Mouse (Mus musculus) Muller cell, postnatal 12 days (primary cell): ENCODE data around the gene Dnmt3a.

Source experiments
- DNase-seq: peaks from one replicate; pipeline ENCODE4 v3.0.0-alpha.2; 2015; ENCODE audit errors: inconsistent ontology term

The Dnmt3a gene

GRCm38 (mm10) chr12:3819899-3820298 lies 14.1 kb downstream of the Dnmt3a start:
- DNase-seq: no peak

DNA sequence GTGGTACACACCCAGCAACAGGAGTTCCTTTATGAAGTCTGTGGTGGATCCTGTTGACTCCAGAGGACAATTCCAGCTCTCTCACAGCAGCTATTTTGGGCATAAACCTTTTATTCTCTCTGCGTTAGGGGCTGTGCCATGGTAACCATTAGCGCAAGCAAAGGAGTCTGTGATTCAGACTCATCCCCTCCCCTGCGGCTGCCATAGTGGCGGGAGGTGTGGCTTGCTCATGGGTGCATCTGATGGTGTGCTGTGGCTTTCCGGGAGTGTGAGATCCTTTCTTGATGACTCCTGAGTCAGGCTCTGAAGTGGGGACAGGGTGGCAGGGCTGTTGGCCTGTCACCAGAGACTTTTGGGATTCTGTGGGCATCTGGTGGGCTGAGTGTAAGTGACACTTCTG lies 17.6 kb downstream of the Dnmt3a start:
- DNase-seq: peak; percentile 67

GRCm38 (mm10) chr12:3824906-3825713 lies 19.3 kb downstream of the Dnmt3a start:
- DNase-seq: peak; percentile 80

DNA sequence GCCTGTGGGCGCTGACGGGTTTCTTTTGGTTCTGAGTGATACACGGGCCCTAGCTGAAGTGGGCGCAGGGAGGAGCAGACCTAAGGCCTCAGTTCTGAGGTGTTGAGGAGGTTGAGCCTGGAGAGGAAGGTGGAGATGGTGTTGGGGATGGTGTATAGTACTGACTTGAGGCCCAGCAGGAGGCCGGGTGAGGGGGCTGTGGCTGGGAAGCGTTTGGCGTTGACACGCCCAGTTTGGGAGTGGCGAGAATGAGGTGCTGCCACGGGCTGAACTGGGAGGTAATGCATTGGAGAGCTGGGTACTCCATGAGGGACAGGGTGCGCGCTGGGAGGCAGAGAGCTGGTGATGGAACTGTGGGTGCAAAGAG lies 19.9 kb downstream of the Dnmt3a start:
- DNase-seq: no peak

- no peak for DNase-seq
Observed at GRCm38 (mm10) chr12:3827771-3828170, 22.0 kb downstream of the Dnmt3a start.

DNA sequence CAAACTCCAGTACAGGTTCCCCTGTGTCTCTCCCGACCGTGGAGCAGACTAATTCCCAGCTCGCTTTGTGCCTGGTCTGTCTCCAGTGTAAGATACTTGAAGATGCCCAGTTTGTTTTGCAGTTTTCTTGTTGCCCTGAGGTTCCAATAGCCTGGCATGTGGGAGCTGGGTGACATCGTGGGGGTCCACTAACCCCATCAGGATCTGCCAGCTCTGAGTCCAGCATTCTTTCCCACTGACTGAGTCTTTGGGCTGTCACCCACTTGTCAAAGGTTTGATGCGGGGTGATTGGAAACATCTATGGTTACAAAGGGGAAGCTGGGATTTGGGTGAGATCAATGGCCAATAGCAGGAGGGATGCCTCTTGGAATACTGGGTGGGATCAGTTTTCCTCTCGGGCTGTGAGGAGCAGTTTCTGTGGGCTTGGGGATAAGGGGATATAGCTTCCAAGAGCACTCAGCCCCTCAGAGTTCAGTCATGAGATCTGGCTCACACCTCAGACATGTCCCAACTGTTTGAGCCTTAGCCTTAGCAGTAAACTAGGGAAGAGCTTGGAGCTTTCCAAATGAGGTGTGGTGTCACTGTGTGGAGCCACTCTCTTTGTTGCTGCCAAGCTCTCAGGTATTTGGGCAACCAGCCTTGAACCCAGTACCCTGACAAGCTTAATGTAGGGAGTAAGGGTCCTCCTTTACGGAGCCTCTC lies 27.4 kb downstream of the Dnmt3a start:
- no peak for DNase-seq

DNA sequence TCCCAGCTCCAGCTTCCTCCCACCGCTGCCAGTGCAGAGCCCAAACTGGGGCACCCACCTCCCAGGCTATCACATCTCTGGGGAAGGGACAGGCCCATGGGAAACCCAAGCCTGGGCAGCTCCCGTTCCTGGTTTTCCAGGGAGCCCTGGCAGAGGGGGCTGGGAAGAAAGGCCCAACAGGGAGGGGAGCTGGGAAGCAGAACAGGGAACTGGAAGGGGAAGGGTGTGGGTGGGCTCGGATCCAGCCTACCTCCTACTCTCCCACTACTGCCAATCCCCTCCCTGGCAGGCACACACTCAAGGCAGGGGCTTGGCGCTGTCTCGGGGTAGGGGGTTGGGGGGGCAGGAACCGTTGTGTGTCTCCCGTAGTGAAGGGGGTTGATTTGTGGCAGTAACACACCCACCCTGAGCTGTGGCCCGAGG lies 28.1 kb downstream of the Dnmt3a start:
- peak; percentile 77 for DNase-seq

- peak; percentile 58 for DNase-seq
Observed at GRCm38 (mm10) chr12:3834373-3835314, 28.8 kb downstream of the Dnmt3a start.

DNA sequence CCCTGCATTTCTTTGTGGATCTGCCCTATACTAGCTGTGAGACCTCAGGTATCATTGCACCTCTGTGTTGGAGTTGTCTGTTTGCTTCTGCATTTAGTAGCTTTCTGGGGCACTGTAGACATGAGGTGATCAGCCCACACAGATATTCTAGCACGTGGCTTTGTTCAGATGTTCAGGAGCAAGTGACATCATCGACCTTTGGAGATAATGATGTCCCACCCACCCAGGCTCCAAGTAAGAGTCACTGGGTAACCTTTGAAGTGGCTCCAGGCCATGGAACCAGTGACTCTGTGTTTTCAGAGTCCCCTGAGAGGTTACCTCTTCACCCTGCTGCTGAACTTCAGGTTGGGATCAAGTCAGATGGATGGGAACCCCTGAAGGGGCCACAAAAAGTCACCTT lies 29.8 kb downstream of the Dnmt3a start:
- DNase-seq: no peak

DNA sequence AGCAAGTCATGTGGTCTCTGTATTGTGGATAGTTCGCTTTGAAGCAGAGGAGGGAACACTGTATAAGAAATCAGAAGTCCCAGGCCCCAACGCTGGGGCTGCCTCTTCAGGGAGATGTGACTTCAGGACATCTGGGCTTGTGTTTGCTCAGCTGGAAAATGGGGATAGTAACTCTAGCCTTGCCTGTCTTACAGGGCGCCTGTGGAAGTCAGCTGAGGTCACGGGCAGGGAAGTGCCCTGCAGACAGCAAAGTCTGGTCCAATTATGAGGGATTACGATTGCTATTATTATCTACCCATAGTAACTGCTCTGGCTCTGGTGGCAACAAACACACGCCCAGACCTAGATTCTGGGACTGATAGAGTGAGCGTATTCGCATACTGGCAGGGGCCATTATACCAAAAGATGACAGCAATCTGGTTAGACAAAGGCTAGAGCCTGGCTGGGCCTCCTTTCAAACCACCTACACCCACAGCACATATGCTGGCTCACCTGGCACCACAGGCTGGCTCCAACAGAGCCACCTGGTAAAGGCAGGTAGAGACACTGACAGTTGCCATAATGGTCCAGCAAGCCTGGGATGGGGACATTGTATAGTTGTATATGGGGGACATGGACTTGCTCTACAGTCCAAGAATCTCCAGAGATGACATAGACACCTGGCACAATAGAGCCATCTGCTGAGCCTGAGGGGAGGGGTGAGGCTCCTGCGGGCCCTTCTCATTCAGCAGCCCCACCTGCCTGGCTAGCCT lies 31.4 kb downstream of the Dnmt3a start:
- no peak for DNase-seq

DNA sequence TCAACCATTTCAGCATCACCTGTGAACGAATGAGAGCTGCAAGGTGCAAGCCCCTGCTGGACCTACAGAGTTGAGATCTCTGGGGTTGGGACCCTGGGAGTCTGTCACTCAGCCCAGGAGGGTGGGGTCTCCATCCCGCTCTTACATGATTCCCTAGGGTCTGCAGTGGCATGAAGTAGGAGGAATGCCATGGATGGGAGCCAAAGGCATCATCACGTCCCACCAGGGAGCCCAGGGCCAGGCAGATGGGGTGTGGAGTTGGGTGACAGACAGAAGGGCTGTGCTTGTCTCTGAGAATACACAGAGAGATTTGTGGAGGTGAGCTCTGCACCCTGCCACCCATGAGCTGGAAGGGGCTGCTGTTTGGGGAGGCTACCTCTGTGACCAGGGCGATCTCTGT lies 32.2 kb downstream of the Dnmt3a start:
- DNase-seq: no peak

GRCm38 (mm10) chr12:3839662-3840061 lies 33.9 kb downstream of the Dnmt3a start:
- no peak for DNase-seq

GRCm38 (mm10) chr12:3841121-3841520 lies 35.3 kb downstream of the Dnmt3a start:
- peak; percentile 77 for DNase-seq

DNA sequence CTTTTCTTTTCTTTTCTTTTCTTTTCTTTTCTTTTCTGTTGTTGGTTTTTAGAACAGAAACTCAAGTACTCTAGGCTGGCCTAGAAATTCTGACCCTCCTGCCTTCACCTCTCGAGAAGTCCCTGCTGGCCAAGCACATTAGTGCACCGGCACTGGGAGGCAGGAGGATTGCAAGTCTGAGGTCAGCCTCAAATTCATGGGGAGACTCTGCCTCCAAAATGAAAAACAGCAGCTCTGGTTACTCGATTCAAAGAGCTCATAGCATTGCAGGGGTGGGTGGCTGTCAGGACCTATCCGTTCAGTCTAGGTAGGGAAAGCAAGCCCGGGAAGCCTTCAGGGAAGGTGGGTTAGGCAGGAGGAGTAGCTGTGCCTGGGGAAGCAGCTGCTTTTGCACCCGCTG lies 37.0 kb downstream of the Dnmt3a start:
- DNase-seq: no peak

DNA sequence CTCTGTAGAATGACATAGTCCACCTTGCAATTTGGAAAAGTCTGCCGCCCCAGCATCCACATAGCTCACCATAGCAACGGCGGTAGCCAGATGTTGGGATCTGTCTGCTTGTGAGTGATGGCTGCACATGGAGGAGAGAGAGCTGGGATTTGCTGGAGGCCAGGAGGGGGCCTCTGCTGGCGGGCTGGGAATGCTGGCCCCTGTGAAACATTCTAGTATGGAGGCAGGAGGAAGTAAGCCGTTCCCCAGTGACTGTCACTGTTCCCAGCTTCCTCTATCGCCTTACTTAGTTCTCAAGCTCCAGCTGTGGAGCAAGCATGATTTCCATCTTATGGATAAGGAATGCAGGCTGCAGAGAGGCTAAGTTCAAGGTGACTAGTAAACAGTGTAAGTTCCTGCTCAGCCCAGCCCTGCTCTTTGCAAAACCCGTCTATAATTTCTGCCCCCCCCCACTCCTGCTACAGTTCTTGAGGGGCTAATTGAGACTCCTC lies 37.6 kb downstream of the Dnmt3a start:
- DNase-seq: no peak

DNA sequence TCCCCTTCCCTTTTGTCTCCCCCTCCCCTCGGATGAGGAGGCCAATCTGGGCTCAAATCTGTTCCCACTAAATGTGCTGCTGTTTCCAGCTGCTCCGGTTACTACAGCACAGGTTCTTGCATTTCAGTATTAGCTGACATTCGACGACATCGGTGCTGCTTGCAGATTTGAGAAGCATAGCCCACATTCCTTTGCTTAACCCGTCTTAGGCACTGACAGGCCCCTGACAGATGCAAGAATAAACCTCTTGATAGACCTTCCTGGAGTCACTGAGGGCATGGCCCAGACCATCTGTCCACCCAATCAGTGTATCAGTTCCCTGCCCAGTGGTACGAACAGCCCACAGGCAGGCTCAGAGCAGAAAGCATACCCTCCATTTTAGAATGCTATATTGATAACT lies 38.1 kb downstream of the Dnmt3a start:
- DNase-seq: no peak

- no peak for DNase-seq
Observed at GRCm38 (mm10) chr12:3844335-3844734, 38.5 kb downstream of the Dnmt3a start.

DNA sequence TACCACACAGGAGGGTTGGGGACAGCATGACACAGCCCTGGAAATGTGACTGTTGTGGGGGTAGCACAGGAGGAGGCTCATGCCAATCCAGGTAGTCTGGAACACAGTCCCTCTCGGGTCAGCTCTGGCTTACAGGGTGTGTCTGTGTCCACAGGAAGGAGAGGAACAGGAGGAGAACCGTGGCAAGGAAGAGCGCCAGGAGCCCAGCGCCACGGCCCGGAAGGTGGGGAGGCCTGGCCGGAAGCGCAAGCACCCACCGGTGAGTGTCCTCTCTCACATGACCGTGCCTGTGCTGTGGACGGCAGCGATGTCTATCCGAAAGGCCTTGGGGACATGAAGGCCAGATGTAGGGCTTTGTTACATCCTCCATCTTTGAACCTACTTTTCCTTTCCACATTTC lies 43.7 kb downstream of the Dnmt3a start:
- no peak for DNase-seq

- no peak for DNase-seq
Observed at GRCm38 (mm10) chr12:3850165-3850564, 44.4 kb downstream of the Dnmt3a start.

- no peak for DNase-seq
Observed at GRCm38 (mm10) chr12:3850731-3851130, 44.9 kb downstream of the Dnmt3a start.

DNA sequence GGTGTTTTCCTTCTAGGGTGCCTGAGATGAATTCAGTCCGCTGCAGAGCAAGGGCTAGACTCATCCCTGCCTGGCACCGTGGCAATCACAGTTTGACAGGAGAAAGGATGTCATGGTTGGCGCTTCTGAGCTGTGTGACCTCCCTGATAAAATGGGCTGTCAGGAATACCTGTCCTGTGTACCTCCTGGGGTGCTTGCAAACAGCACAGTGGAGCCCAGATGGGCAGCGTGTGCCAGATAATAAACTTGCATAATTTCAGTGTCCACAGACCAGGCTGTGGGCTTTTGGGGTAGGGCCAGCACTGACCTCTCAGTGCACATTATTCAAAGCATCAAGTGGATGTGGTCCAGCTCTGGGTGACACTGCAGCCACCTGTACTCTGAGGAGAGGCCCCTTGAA lies 45.4 kb downstream of the Dnmt3a start:
- no peak for DNase-seq
